Mouse (Mus musculus) testis, adult 2 months (tissue): ENCODE measurements around the gene Neurl2. TPM values are rescaled to one million over a fixed set of nuclear protein-coding genes. Genes with fewer than 3 reads are reported as not detected.
"Not testable (repeated sequence)": the region's sequence is repeated elsewhere in the genome, so short reads cannot be mapped to it uniquely, and the experiment has no call there.

ENCODE experiments used
- H3K27ac ChIP-seq: fragments of 200-500 bp; 2 replicates; pipeline ENCODE4 v1.5.1; 2012; ENCODE audit warnings: low read depth, low read length; ENCODE audit not compliant: control insufficient read depth, insufficient read depth
- H3K27me3 ChIP-seq: fragments of 200-500 bp; 2 replicates; pipeline ENCODE4 v1.6.1; 2012; ENCODE audit warnings: mild to moderate bottlenecking, low read length, moderate library complexity; ENCODE audit not compliant: control insufficient read depth, insufficient read depth
- H3K36me3 ChIP-seq: fragments of 200-500 bp; 2 replicates; pipeline ENCODE4 v1.6.1; 2012; ENCODE audit warnings: mild to moderate bottlenecking, low read length; ENCODE audit not compliant: control insufficient read depth, insufficient read depth
- H3K4me1 ChIP-seq: fragments of 200-500 bp; 2 replicates; pipeline ENCODE4 v1.6.1; 2012; ENCODE audit warnings: low read length; ENCODE audit not compliant: control insufficient read depth, insufficient read depth
- H3K4me3 ChIP-seq: fragments of 200-500 bp; 2 replicates; pipeline ENCODE4 v1.5.1; 2012; ENCODE audit warnings: low read depth, mild to moderate bottlenecking, low read length, moderate library complexity, mixed read lengths; ENCODE audit not compliant: control insufficient read depth
- CTCF ChIP-seq: fragments of 200-500 bp; IDR thresholded peaks from 2 replicates; pipeline ENCODE4 v1.5.1; 2012; ENCODE audit warnings: low read depth, mild to moderate bottlenecking, inconsistent platforms, low read length, moderate library complexity; ENCODE audit not compliant: control insufficient read depth, insufficient read depth, insufficient replicate concordance
- POLR2A ChIP-seq: fragments of 200-500 bp; IDR thresholded peaks from 2 replicates; pipeline ENCODE4 v1.6.1; 2012; ENCODE audit warnings: low read depth, mild to moderate bottlenecking, inconsistent platforms, low read length, moderate library complexity; ENCODE audit not compliant: control insufficient read depth
- polyA plus RNA-seq: library from polyadenylated mRNA; depleted of rRNA; stranded (reverse); fragments of >200 nt; gene quantifications from 2 replicates; pipeline ENCODE4 v1.2.3, GENCODE M21; 2012

Neurl2 gene
- polyA plus RNA-seq, 1 experiment = 1.2 TPM

DNA sequence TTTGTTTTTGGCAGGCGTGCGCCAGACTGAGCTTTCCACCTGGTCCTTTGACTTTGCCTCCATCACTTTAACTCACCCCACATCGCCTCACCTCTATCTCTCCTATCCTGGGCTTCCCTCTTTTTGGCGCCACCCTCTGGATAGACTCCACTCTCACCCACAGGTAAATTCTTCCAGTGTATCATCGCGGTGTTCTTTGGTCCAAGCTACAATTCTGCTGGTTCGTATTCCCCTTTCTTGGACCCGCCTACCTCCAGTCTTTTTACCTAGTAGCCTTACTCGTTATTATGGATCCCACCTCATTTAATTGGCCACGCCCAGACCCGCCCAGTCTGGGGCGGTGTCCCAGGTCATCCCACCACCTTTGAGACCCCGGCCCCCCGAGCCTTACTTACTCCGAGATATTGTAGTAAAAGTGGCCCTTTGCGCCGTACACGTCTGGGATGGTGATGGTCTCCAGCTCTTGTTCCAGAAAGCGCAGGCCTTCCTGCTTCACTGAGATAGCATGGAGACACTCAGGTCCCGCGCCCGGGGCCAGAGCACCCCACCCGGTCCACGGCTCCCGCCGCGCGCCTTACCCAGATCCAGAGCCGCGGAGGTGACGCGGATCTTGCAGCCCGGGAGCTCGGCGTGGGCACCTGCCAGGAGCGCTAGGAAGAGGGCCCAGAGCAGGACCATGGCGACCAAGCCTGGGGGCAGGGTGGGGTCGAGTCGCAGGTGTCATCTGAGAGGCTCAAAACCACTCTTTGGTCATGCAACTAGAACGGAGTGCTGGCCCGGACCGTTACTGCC lies 23.2 kb upstream of the Neurl2 start:
- TF ChIP-seq POLR2A (no peak), CTCF (no peak)
- H3K36me3 ChIP-seq = no peaks in the 10 kb centered on the region
- no peak overlapping the region for H3K27ac ChIP-seq
- peaks cover 7% of the 10 kb centered on the region for H3K4me1 ChIP-seq
- no peaks in the 10 kb centered on the region for H3K27me3 ChIP-seq
- H3K4me3 ChIP-seq = peak overlapping the region; percentile 69

DNA sequence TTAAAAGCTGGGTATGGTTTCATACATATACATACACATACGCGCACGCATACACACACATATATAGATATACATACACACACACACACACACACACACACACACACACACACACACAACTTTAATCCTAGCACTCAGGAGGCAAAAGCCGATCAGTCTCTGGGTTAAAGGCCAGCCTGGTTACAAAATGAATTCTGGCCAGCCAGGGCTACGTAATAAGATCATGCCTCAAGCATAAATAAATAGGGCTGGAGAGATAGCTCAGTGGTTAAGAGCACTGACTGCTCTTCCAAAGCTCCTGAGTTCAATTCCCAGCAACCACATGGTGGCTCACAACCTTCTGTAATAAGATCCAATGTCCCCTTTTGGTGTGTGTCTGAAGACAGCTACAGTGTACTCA lies 22.3 kb upstream of the Neurl2 start:
- not testable (repeated sequence) for H3K27me3 ChIP-seq, H3K4me1 ChIP-seq, H3K27ac ChIP-seq, H3K36me3 ChIP-seq, H3K4me3 ChIP-seq

DNA sequence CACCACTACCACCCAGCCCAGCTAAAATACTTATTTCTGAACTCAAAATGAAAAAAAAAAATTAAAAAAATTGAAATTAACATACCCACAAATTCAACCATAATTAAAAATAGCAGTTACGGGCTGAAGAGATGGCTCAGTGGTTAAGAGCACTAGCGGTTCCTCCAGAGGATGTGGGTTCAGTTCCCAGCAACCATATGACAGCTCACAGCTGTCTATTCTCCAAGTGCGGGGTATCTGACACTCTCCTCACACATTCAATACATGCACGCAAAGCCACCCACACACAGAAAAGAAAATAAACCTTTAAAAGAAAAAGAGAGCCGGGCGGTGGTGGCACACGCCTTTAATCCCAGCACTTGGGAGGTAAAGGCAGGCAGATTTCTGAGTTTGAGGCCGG lies 16.8 kb upstream of the Neurl2 start:
- no peaks in the 10 kb centered on the region for H3K36me3 ChIP-seq
- H3K4me3 ChIP-seq = no peak overlapping the region
- TF ChIP-seq POLR2A = no peak
- TF ChIP-seq CTCF = no peak
- H3K4me1 ChIP-seq = peaks cover 2% of the 10 kb centered on the region; the same call in 1 of the 2 replicates
- no peak overlapping the region for H3K27ac ChIP-seq
- H3K27me3 ChIP-seq = no peaks in the 10 kb centered on the region

DNA sequence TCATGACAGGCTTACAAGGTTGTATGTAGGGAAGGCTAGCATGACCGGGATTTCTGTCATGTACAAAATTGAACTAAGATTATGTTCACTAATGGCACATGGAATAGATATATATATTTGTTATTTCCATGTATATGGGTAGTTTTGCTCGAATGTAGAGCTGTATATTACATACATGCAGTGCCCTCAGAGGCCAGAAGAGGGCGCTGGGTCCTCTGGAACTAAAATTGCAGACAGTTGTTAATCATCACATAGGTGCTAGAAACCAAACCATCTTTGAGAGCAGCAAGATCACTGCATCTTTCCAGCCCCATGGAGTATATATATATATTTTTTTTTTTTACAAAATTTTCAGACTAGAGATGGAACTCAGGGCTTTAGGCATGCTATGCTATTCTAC lies 12.5 kb upstream of the Neurl2 start:
- Histone ChIP-seq H3K27ac (no peak overlapping the region), H3K36me3 (no peaks in the 10 kb centered on the region), H3K27me3 (no peaks in the 10 kb centered on the region), H3K4me3 (no peak overlapping the region), H3K4me1 (peaks cover 2% of the 10 kb centered on the region; the same call in 1 of the 2 replicates)
- TF ChIP-seq POLR2A = no peak
- no peak; the same call in 1 of the 2 replicates for TF ChIP-seq CTCF

DNA sequence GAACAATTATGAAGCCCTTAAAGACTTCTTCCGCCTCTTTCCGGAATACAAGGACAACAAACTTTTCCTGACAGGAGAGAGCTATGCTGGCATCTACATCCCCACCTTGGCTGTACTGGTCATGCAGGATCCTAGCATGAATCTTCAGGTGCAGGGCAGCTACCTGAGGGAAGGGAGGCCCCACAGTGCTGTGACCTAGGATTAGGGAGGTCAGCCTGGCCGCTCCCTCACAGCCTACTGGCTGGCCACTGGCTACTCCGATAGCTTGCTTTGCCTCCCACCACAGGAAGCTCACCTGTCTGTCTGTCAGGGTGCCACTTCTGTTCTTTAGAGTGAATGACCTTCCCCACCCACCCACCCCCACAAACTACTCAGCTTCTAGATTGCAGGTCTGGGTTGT lies 1.9 kb upstream of the Neurl2 start:
- no peaks in the 10 kb centered on the region for H3K27me3 ChIP-seq
- peaks cover 18% of the 10 kb centered on the region for H3K4me1 ChIP-seq
- no peak overlapping the region for H3K4me3 ChIP-seq
- no peak overlapping the region for H3K27ac ChIP-seq
- TF ChIP-seq CTCF = no peak
- no peak for TF ChIP-seq POLR2A
- no peaks in the 10 kb centered on the region for H3K36me3 ChIP-seq

DNA sequence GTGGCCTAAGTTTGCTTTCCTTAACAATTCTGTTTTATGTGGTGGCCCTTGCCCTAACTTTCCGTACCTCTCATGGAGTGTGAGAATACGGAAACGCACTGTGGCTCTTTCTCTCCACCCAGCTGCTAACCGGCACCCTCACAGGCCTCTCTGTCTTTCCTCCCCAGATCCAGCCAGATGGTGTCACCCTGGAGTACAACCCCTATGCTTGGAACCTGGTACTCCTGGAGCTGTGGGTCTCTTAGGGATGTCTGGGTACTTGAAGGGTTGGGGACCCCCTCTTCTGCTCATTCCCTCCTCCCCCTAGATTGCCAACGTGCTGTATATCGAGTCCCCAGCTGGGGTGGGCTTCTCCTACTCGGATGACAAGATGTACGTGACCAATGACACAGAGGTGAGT lies 1.3 kb upstream of the Neurl2 start:
- TF ChIP-seq POLR2A (no peak), CTCF (no peak)
- Histone ChIP-seq H3K4me1 (peaks cover 18% of the 10 kb centered on the region), H3K36me3 (no peaks in the 10 kb centered on the region), H3K27me3 (no peaks in the 10 kb centered on the region), H3K4me3 (no peak overlapping the region; the same call in 1 of the 2 replicates), H3K27ac (no peak overlapping the region)

DNA sequence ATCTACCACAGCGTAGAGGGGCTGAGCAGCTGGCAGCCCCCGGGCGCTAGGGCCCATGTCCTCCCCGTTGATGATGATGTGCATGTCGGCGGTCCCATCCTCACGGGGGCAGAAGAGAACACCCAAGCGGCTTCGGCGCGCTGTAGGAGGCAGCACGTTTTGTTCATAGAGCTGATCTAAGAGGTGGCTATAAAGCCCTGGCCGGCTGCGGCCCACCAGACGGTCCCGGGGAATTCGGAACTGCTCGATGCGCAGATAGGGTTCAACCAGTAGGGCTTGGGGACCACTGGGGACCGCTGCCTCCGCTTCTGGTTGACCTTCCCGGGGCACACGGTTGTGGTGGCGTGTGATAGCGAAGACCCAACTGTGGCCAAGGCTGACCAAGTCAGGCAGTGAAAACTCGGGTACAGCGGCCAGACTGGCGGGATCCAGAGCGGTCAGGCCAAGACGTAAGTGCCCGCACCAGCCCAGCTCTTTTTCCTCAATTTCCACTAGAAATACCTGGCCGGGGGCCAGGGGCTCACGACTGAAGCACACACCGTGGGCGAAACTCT lies 431 bp downstream of the Neurl2 start, which contains the start of gene Ctsa:
TSS of gene Ctsa (plus strand) at position 126 of the 554 bp plus-strand sequence.
- Histone ChIP-seq H3K27ac (peak within 1 kb of the TSS; percentile 43), H3K4me1 (peaks cover 18% of the 10 kb centered on the region), H3K27me3 (no peaks in the 10 kb centered on the region), H3K36me3 (no peaks in the 10 kb centered on the region), H3K4me3 (peak within 1 kb of the TSS; percentile 84)
- no peak for TF ChIP-seq POLR2A
- TF ChIP-seq CTCF = 0 out of 2 replicates have a peak, but pooled peaks have one; percentile 31
